ENCODE assay signal across 11 mouse cellular contexts in the genomic region with DNA sequence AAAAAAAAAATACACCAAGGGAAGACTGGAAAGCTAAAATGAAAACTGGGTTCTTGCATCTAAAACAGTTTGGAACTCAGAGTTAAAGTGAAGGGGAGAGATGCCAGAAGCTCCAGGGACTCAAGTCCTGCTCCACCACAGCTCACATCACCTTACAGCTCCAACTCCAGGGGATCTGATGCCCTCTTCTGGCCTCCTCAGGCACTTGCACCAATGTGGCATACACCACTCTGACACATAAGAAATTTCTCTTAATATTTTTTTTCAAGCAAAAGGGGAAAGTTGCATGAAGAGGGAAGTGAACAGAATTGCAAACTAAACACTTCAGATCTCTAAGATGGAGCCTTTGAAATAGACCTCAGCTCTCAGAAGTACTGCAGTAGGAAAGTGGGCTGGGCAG. TPM values are rescaled to one million over a fixed set of nuclear protein-coding genes. Genes with fewer than 3 reads are reported as not detected.
DNase-seq lines count a peak whose midpoint lies in the region; ATAC-seq and TF ChIP-seq lines count a peak whose summit lies in the region.
"Had no signal": no experiment of that assay in that cellular context is flagged by ENCODE, and none has a peak within 500 bp of the region (broad histone marks: within the 10 kb centered on the region; RNA-seq: fewer than 3 reads in every experiment).

No protein-coding gene starts in this region.

- H3K27me3 ChIP-seq in intestine, postnatal 0 days (replicated peaks; ENCODE audit: control insufficient read depth, insufficient read depth, low read length) = no peaks in the 10 kb centered on the region
- H3K27me3 ChIP-seq in intestine, embryonic 16.5 days (replicated peaks; ENCODE audit: control insufficient read depth, insufficient read depth, low read length) = no peaks in the 10 kb centered on the region
- no peaks in the 10 kb centered on the region for H3K27me3 ChIP-seq in ES-Bruce4 (ENCODE audit: control insufficient read depth, insufficient read depth, low read length, poor library complexity, severe bottlenecking)
- no peaks in the 10 kb centered on the region for H3K27me3 ChIP-seq in heart, embryonic 12.5 days (replicated peaks)
- H3K27me3 ChIP-seq: kidney, embryonic 15.5 days; megakaryocyte, embryonic 14.5 days had no signal

- no peak for ATAC-seq in intestine, postnatal 0 days
- no peak for ATAC-seq in intestine, embryonic 16.5 days
- peak; percentile 64; the same call in 1 of the 2 replicates for ATAC-seq in common myeloid progenitor, adult 5-6 weeks (replicated peaks; ENCODE audit: low read depth, poor library complexity, severe bottlenecking)
- ATAC-seq in heart, embryonic 12.5 days (ENCODE audit: insufficient number of reproducible peaks, low FRiP score) = no peak

- H3K4me2 ChIP-seq in intestine, postnatal 0 days (replicated peaks; ENCODE audit: low read depth) = no peak overlapping the region
- no peak overlapping the region for H3K4me2 ChIP-seq in intestine, embryonic 16.5 days (ENCODE audit: low read depth, low read length)
- H3K4me2 ChIP-seq in heart, embryonic 12.5 days = no peak overlapping the region
- H3K4me2 ChIP-seq: kidney, embryonic 15.5 days had no signal

- no peak for TF ChIP-seq EP300 in ES-Bruce4 (IDR thresholded peaks at IDR 0.05; ENCODE audit: insufficient read depth, low read depth, low read length)

- peak; percentile 57 for TF ChIP-seq CTCF in intestine, postnatal 0 days (IDR thresholded peaks at IDR 0.05; ENCODE audit: low read depth)
- TF ChIP-seq CTCF in ES-Bruce4 (IDR thresholded peaks at IDR 0.05; ENCODE audit: low read depth, low read length) = peak; percentile 68

- no peaks in the 10 kb centered on the region for H3K9me3 ChIP-seq in intestine, postnatal 0 days (ENCODE audit: control insufficient read depth)
- H3K9me3 ChIP-seq in intestine, embryonic 16.5 days (ENCODE audit: control insufficient read depth, low read length) = no peaks in the 10 kb centered on the region
- H3K9me3 ChIP-seq in ES-Bruce4 (replicated peaks; ENCODE audit: control insufficient read depth, insufficient read depth, low read length, poor library complexity, severe bottlenecking) = no peaks in the 10 kb centered on the region
- no peaks in the 10 kb centered on the region for H3K9me3 ChIP-seq in heart, embryonic 12.5 days (replicated peaks)
- H3K9me3 ChIP-seq: kidney, embryonic 15.5 days; megakaryocyte, embryonic 14.5 days had no signal

- peak; percentile 50 for DNase-seq in 3T3-L1 (ENCODE audit: low read depth, low spot score)
- no peak for DNase-seq in layer of hippocampus, adult 18-20 months (ENCODE audit: low spot score in 2 of 2)
- no peak for DNase-seq in right cerebral cortex, adult 2 months (ENCODE audit: low spot score in 2 of 2)
- DNase-seq: left cerebral cortex, postnatal 4 days had no signal

- H3K36me3 ChIP-seq in intestine, postnatal 0 days (ENCODE audit: control insufficient read depth, insufficient read depth) = no peaks in the 10 kb centered on the region
- no peaks in the 10 kb centered on the region for H3K36me3 ChIP-seq in intestine, embryonic 16.5 days (ENCODE audit: control insufficient read depth, insufficient read depth, low read length)
- H3K36me3 ChIP-seq in ES-Bruce4 (ENCODE audit: control insufficient read depth, insufficient read depth, low read length, poor library complexity, severe bottlenecking) = peaks cover 7% of the 10 kb centered on the region; the same call in 1 of the 2 replicates
- peaks cover 9% of the 10 kb centered on the region for H3K36me3 ChIP-seq in heart, embryonic 12.5 days

- no peak for TF ChIP-seq POLR2A in ES-Bruce4 (IDR thresholded peaks at IDR 0.05; ENCODE audit: insufficient read depth, low read length)

- no peaks in the 10 kb centered on the region for H3K4me1 ChIP-seq in intestine, postnatal 0 days (replicated peaks; ENCODE audit: control insufficient read depth, insufficient read depth, low read length)
- no peaks in the 10 kb centered on the region for H3K4me1 ChIP-seq in intestine, embryonic 16.5 days (ENCODE audit: control insufficient read depth, insufficient read depth, low read length)
- peaks cover 2% of the 10 kb centered on the region for H3K4me1 ChIP-seq in ES-Bruce4 (ENCODE audit: control insufficient read depth, insufficient read depth, low read length)
- peaks cover under 1% of the 10 kb centered on the region for H3K4me1 ChIP-seq in heart, embryonic 12.5 days (replicated peaks)

- H3K27ac ChIP-seq in intestine, postnatal 0 days (ENCODE audit: low read depth, low read length) = no peak overlapping the region
- no peak overlapping the region for H3K27ac ChIP-seq in intestine, embryonic 16.5 days (ENCODE audit: low read length)
- H3K27ac ChIP-seq in ES-Bruce4 (ENCODE audit: insufficient read depth, low read length) = no peak overlapping the region
- H3K27ac ChIP-seq in heart, embryonic 12.5 days (ENCODE audit: poor library complexity, severe bottlenecking) = no peak overlapping the region
- H3K27ac ChIP-seq: kidney, embryonic 15.5 days had no signal

- H3K4me3 ChIP-seq in intestine, postnatal 0 days (ENCODE audit: low read depth, low read length) = no peak overlapping the region
- H3K4me3 ChIP-seq in intestine, embryonic 16.5 days (ENCODE audit: low read length) = no peak overlapping the region
- no peak overlapping the region for H3K4me3 ChIP-seq in ES-Bruce4 (ENCODE audit: low read depth, low read length)
- H3K4me3 ChIP-seq in heart, embryonic 12.5 days = no peak overlapping the region
- H3K4me3 ChIP-seq: kidney, embryonic 15.5 days; megakaryocyte, embryonic 14.5 days had no signal

- H3K9ac ChIP-seq in intestine, postnatal 0 days (ENCODE audit: low read depth, low read length) = no peak overlapping the region
- H3K9ac ChIP-seq in intestine, embryonic 16.5 days (ENCODE audit: low read depth, low read length) = no peak overlapping the region
- no peak overlapping the region for H3K9ac ChIP-seq in ES-Bruce4 (ENCODE audit: low read depth, poor library complexity, severe bottlenecking)
- H3K9ac ChIP-seq in heart, embryonic 12.5 days = no peak overlapping the region
- H3K9ac ChIP-seq: kidney, embryonic 15.5 days had no signal

RNA-seq across cellular contexts. Expression of a gene that starts 8.8 kb away (rescaled TPM):
- 6.4 and 7.8 TPM in 2 replicates for polyA plus RNA-seq in intestine, postnatal 0 days (2015; fragmentation: Nextera tagmentation; extraction: Ambion mirVana)
- 13.5 and 14.2 TPM in 2 replicates for polyA plus RNA-seq in intestine, embryonic 16.5 days (2015; fragmentation: Nextera tagmentation; extraction: Ambion mirVana)
- polyA plus RNA-seq in ES-Bruce4 (2011; ENCODE audit: insufficient read depth, insufficient read length, low read depth, missing spikeins) = 10.2 and 11.2 TPM in 2 replicates
- total RNA-seq in common myeloid progenitor, adult 5-6 weeks (2017) = 9.6 and 12.4 TPM in 2 replicates
- 10 to 100 TPM; 10.3 to 10.5 TPM for total RNA-seq in layer of hippocampus, adult 18-20 months (2021)
- polyA plus RNA-seq in heart, embryonic 12.5 days (2016; fragmentation: Nextera tagmentation; extraction: Ambion mirVana) = 10.6 and 11.7 TPM in 2 replicates

RNA-seq across cellular contexts. Expression of a gene that starts 31.7 kb away (rescaled TPM):
- polyA plus RNA-seq in intestine, postnatal 0 days (2015; fragmentation: Nextera tagmentation; extraction: Ambion mirVana) = 106 and 112 TPM in 2 replicates
- 114 and 121 TPM in 2 replicates for polyA plus RNA-seq in intestine, embryonic 16.5 days (2015; fragmentation: Nextera tagmentation; extraction: Ambion mirVana)
- polyA plus RNA-seq in ES-Bruce4 (2011; ENCODE audit: insufficient read depth, insufficient read length, low read depth, missing spikeins) = 77.7 and 78.7 TPM in 2 replicates
- total RNA-seq in common myeloid progenitor, adult 5-6 weeks (2017) = 57.2 and 60.7 TPM in 2 replicates
- 100 to 1,000 TPM in 1 of 2 experiments, 10 to 100 TPM in 1; 99.8 to 103 TPM for total RNA-seq in layer of hippocampus, adult 18-20 months (2021)
- polyA plus RNA-seq in heart, embryonic 12.5 days (2016; fragmentation: Nextera tagmentation; extraction: Ambion mirVana) = 109 TPM in 2 replicates

RNA-seq across cellular contexts. Expression of a gene that starts 32.6 kb away (rescaled TPM):
- polyA plus RNA-seq in intestine, postnatal 0 days (2015; fragmentation: Nextera tagmentation; extraction: Ambion mirVana) = 6.0 and 7.0 TPM in 2 replicates
- polyA plus RNA-seq in intestine, embryonic 16.5 days (2015; fragmentation: Nextera tagmentation; extraction: Ambion mirVana) = 12.1 and 12.2 TPM in 2 replicates
- polyA plus RNA-seq in ES-Bruce4 (2011; ENCODE audit: insufficient read depth, insufficient read length, low read depth, missing spikeins) = 12.2 and 14.7 TPM in 2 replicates
- total RNA-seq in common myeloid progenitor, adult 5-6 weeks (2017) = 0.59 and 0.97 TPM in 2 replicates
- 100 to 1,000 TPM; 109 to 115 TPM for total RNA-seq in layer of hippocampus, adult 18-20 months (2021)
- polyA plus RNA-seq in heart, embryonic 12.5 days (2016; fragmentation: Nextera tagmentation; extraction: Ambion mirVana) = 53.2 and 53.8 TPM in 2 replicates

RNA-seq across cellular contexts. Expression of a gene that starts 46.8 kb away (rescaled TPM):
- 18.1 and 21.8 TPM in 2 replicates for polyA plus RNA-seq in intestine, postnatal 0 days (2015; fragmentation: Nextera tagmentation; extraction: Ambion mirVana)
- 7.9 and 8.2 TPM in 2 replicates for polyA plus RNA-seq in intestine, embryonic 16.5 days (2015; fragmentation: Nextera tagmentation; extraction: Ambion mirVana)
- polyA plus RNA-seq in ES-Bruce4 (2011; ENCODE audit: insufficient read depth, insufficient read length, low read depth, missing spikeins) = 23.6 and 24.6 TPM in 2 replicates
- total RNA-seq in common myeloid progenitor, adult 5-6 weeks (2017) = 20.7 and 23.2 TPM in 2 replicates
- total RNA-seq in layer of hippocampus, adult 18-20 months (2021) = 10 to 100 TPM; 47.2 to 48.9 TPM
- polyA plus RNA-seq in heart, embryonic 12.5 days (2016; fragmentation: Nextera tagmentation; extraction: Ambion mirVana) = 22.5 and 23.6 TPM in 2 replicates
